Mouse (Mus musculus) cerebellum, adult 11-12 months (tissue): Measurements from ENCODE around the gene Vmn1r80.
"Not testable (repeated sequence)": the region's sequence is repeated elsewhere in the genome, so short reads cannot be mapped to it uniquely, and the experiment has no call there.

ENCODE experiments used
- DNase-seq: peaks from one replicate; pipeline ENCODE4 v3.0.0; 2022

The Vmn1r80 gene

GRCm38 (mm10) chr7:12188986-12189385 is at the start of gene Vmn1r80:
Gene Vmn1r80, plus strand, starts transcription at chr7:12189286.
- no peak for DNase-seq

- no peak for DNase-seq
These were observed 39.1 kb upstream of the Vmn1r80 start, which contains the start of gene Vmn1r78 for GRCm38 (mm10) chr7:12149957-12150356. Gene Vmn1r78, plus strand, starts transcription at chr7:12150257.

- not testable (repeated sequence) for DNase-seq
These were observed 32.6 kb upstream of the Vmn1r80 start for GRCm38 (mm10) chr7:12156463-12156862.

GRCm38 (mm10) chr7:12170979-12171378 is 18.1 kb upstream of the Vmn1r80 start, which contains the start of gene Vmn1r79:
Gene Vmn1r79, plus strand, starts transcription at chr7:12171279.
- not testable (repeated sequence) for DNase-seq

- not testable (repeated sequence) for DNase-seq
These were observed 16.2 kb upstream of the Vmn1r80 start for GRCm38 (mm10) chr7:12172926-12173325.

- no peak for DNase-seq
These were observed 15.1 kb downstream of the Vmn1r80 start for GRCm38 (mm10) chr7:12204141-12204540.
